Mouse (Mus musculus): Measurements from ENCODE around the gene Rab35. TPM values are rescaled to one million over a fixed set of nuclear protein-coding genes. Genes with fewer than 3 reads are reported as not detected.

Rab35 gene
- polyA plus RNA-seq, 1 experiment = 52.0 TPM

GRCm38 (mm10) chr5:115656677-115657076 is 25.0 kb downstream of the Rab35 start:
- Histone ChIP-seq H3K27me3 (ENCODE audit: control insufficient read depth, insufficient read depth, insufficient read length) (peaks cover 16% of the 10 kb centered on the region), H3K79me2 (ENCODE audit: control insufficient read depth, insufficient read depth) (no peaks in the 10 kb centered on the region), H3K36me3 (ENCODE audit: control insufficient read depth, insufficient read depth) (no peaks in the 10 kb centered on the region), H3K4me3 (ENCODE audit: insufficient read depth, poor library complexity, severe bottlenecking) (no peak overlapping the region), H3K79me3 (ENCODE audit: low read depth) (no peaks in the 10 kb centered on the region), H3ac (ENCODE audit: control insufficient read depth, insufficient read length, low read depth) (no peak overlapping the region)
- TF ChIP-seq MYOG (IDR thresholded peaks at IDR 0.05; ENCODE audit: control insufficient read depth, extremely low read depth, insufficient read length) (no peak), USF1 (IDR thresholded peaks at IDR 0.05; ENCODE audit: low read depth) (no peak), CEBPB (IDR thresholded peaks at IDR 0.05; ENCODE audit: low read depth) (no peak), CTCF (IDR thresholded peaks at IDR 0.05; ENCODE audit: control insufficient read depth, insufficient read depth, insufficient read length) (no peak), MAX (IDR thresholded peaks at IDR 0.05) (no peak), MYOD1 (IDR thresholded peaks at IDR 0.05; ENCODE audit: control insufficient read depth, insufficient read length, low read depth) (no peak), FOSL1 (IDR thresholded peaks at IDR 0.05; ENCODE audit: insufficient read depth, low read length, poor library complexity, severe bottlenecking) (no peak)

- Histone ChIP-seq H3K79me2 (ENCODE audit: control insufficient read depth, insufficient read depth) (no peaks in the 10 kb centered on the region), H3ac (ENCODE audit: control insufficient read depth, insufficient read length, low read depth) (no peak overlapping the region), H3K4me3 (ENCODE audit: insufficient read depth, poor library complexity, severe bottlenecking) (no peak overlapping the region), H3K36me3 (ENCODE audit: control insufficient read depth, insufficient read depth) (no peaks in the 10 kb centered on the region), H3K79me3 (ENCODE audit: low read depth) (no peaks in the 10 kb centered on the region), H3K27me3 (ENCODE audit: control insufficient read depth, insufficient read depth, insufficient read length) (peaks cover 19% of the 10 kb centered on the region)
- no peak for TF ChIP-seq USF1 (IDR thresholded peaks at IDR 0.05; ENCODE audit: low read depth)
- TF ChIP-seq CTCF (IDR thresholded peaks at IDR 0.05; ENCODE audit: control insufficient read depth, insufficient read depth, insufficient read length) = no peak
- TF ChIP-seq MAX (IDR thresholded peaks at IDR 0.05) = no peak
- no peak for TF ChIP-seq MYOD1 (IDR thresholded peaks at IDR 0.05; ENCODE audit: control insufficient read depth, insufficient read length, low read depth)
- TF ChIP-seq FOSL1 (IDR thresholded peaks at IDR 0.05; ENCODE audit: insufficient read depth, low read length, poor library complexity, severe bottlenecking) = no peak
- TF ChIP-seq CEBPB (IDR thresholded peaks at IDR 0.05; ENCODE audit: low read depth) = no peak
- TF ChIP-seq MYOG (IDR thresholded peaks at IDR 0.05; ENCODE audit: control insufficient read depth, extremely low read depth, insufficient read length) = no peak
Observed at GRCm38 (mm10) chr5:115657234-115657633, 25.5 kb downstream of the Rab35 start.

GRCm38 (mm10) chr5:115658352-115658751 is 26.6 kb downstream of the Rab35 start:
- no peak overlapping the region for H3K4me3 ChIP-seq (ENCODE audit: insufficient read depth, poor library complexity, severe bottlenecking)
- no peak overlapping the region for H3ac ChIP-seq (ENCODE audit: control insufficient read depth, insufficient read length, low read depth)
- H3K27me3 ChIP-seq (ENCODE audit: control insufficient read depth, insufficient read depth, insufficient read length) = peaks cover 28% of the 10 kb centered on the region
- no peaks in the 10 kb centered on the region for H3K79me2 ChIP-seq (ENCODE audit: control insufficient read depth, insufficient read depth)
- H3K79me3 ChIP-seq (ENCODE audit: low read depth) = no peaks in the 10 kb centered on the region
- H3K36me3 ChIP-seq (ENCODE audit: control insufficient read depth, insufficient read depth) = no peaks in the 10 kb centered on the region
- no peak for TF ChIP-seq CEBPB (IDR thresholded peaks at IDR 0.05; ENCODE audit: low read depth)
- no peak for TF ChIP-seq MYOD1 (IDR thresholded peaks at IDR 0.05; ENCODE audit: control insufficient read depth, insufficient read length, low read depth)
- TF ChIP-seq MAX (IDR thresholded peaks at IDR 0.05) = no peak
- TF ChIP-seq CTCF (IDR thresholded peaks at IDR 0.05; ENCODE audit: control insufficient read depth, insufficient read depth, insufficient read length) = no peak
- TF ChIP-seq USF1 (IDR thresholded peaks at IDR 0.05; ENCODE audit: low read depth) = no peak
- TF ChIP-seq FOSL1 (IDR thresholded peaks at IDR 0.05; ENCODE audit: insufficient read depth, low read length, poor library complexity, severe bottlenecking) = no peak
- TF ChIP-seq MYOG (IDR thresholded peaks at IDR 0.05; ENCODE audit: control insufficient read depth, extremely low read depth, insufficient read length) = no peak

- no peaks in the 10 kb centered on the region for H3K79me2 ChIP-seq (ENCODE audit: control insufficient read depth, insufficient read depth)
- no peak overlapping the region for H3K4me3 ChIP-seq (ENCODE audit: insufficient read depth, poor library complexity, severe bottlenecking)
- H3K36me3 ChIP-seq (ENCODE audit: control insufficient read depth, insufficient read depth) = no peaks in the 10 kb centered on the region
- H3ac ChIP-seq (ENCODE audit: control insufficient read depth, insufficient read length, low read depth) = no peak overlapping the region
- H3K27me3 ChIP-seq (ENCODE audit: control insufficient read depth, insufficient read depth, insufficient read length) = peaks cover 60% of the 10 kb centered on the region
- no peaks in the 10 kb centered on the region for H3K79me3 ChIP-seq (ENCODE audit: low read depth)
- TF ChIP-seq MYOD1 (IDR thresholded peaks at IDR 0.05; ENCODE audit: control insufficient read depth, insufficient read length, low read depth) (no peak), CEBPB (IDR thresholded peaks at IDR 0.05; ENCODE audit: low read depth) (no peak), CTCF (IDR thresholded peaks at IDR 0.05; ENCODE audit: control insufficient read depth, insufficient read depth, insufficient read length) (no peak)
Observed at GRCm38 (mm10) chr5:115662658-115663057, 30.9 kb downstream of the Rab35 start.

GRCm38 (mm10) chr5:115666366-115667065 is 34.8 kb downstream of the Rab35 start:
- peaks cover 84% of the 10 kb centered on the region for H3K27me3 ChIP-seq (ENCODE audit: control insufficient read depth, insufficient read depth, insufficient read length)
- H3K79me3 ChIP-seq (ENCODE audit: low read depth) = no peaks in the 10 kb centered on the region
- no peaks in the 10 kb centered on the region for H3K79me2 ChIP-seq (ENCODE audit: control insufficient read depth, insufficient read depth)
- H3K36me3 ChIP-seq (ENCODE audit: control insufficient read depth, insufficient read depth) = no peaks in the 10 kb centered on the region
- no peak overlapping the region for H3ac ChIP-seq (ENCODE audit: control insufficient read depth, insufficient read length, low read depth)
- TF ChIP-seq FOSL1 (IDR thresholded peaks at IDR 0.05; ENCODE audit: insufficient read depth, low read length, poor library complexity, severe bottlenecking) (no peak), MAX (IDR thresholded peaks at IDR 0.05) (no peak)
- H3K4me3 ChIP-seq (ENCODE audit: insufficient read depth, poor library complexity, severe bottlenecking) = no peak overlapping the region

GRCm38 (mm10) chr5:115667210-115667609 is 35.5 kb downstream of the Rab35 start:
- no peaks in the 10 kb centered on the region for H3K79me2 ChIP-seq (ENCODE audit: control insufficient read depth, insufficient read depth)
- no peaks in the 10 kb centered on the region for H3K36me3 ChIP-seq (ENCODE audit: control insufficient read depth, insufficient read depth)
- TF ChIP-seq MYOG (IDR thresholded peaks at IDR 0.05; ENCODE audit: control insufficient read depth, extremely low read depth, insufficient read length) = no peak
- H3ac ChIP-seq (ENCODE audit: control insufficient read depth, insufficient read length, low read depth) = no peak overlapping the region
- no peaks in the 10 kb centered on the region for H3K79me3 ChIP-seq (ENCODE audit: low read depth)
- peaks cover 87% of the 10 kb centered on the region for H3K27me3 ChIP-seq (ENCODE audit: control insufficient read depth, insufficient read depth, insufficient read length)
- no peak overlapping the region for H3K4me3 ChIP-seq (ENCODE audit: insufficient read depth, poor library complexity, severe bottlenecking)
